9 mouse cellular contexts compared by ENCODE assay signal in genomic region chr11:19012001-19012400, GRCm38 (mm10). TPM values are rescaled to one million over a fixed set of nuclear protein-coding genes. Genes with fewer than 3 reads are reported as not detected.
A peak's percentile ranks its signal among the peaks of the same experiment; 100 is the strongest.
DNase-seq lines count a peak whose midpoint lies in the region; ATAC-seq lines count a peak whose summit lies in the region.
"Had no signal": no experiment of that assay in that cellular context is flagged by ENCODE, and none has a peak within 500 bp of the region (broad histone marks: within the 10 kb centered on the region; RNA-seq: fewer than 3 reads in every experiment).

No protein-coding gene starts in this region.

- 21% methylated on average over 2 of the region's 2 CpGs for WGBS in kidney, embryonic 16.5 days
- 22% methylated on average over 2 of the region's 2 CpGs for WGBS in hindbrain, embryonic 13.5 days
- 12% methylated on average over 2 of the region's 2 CpGs for WGBS in neural tube, embryonic 14.5 days

- H3K27ac ChIP-seq in kidney, embryonic 16.5 days (ENCODE audit: low read length) = peak overlapping the region; percentile 95
- H3K27ac ChIP-seq in hindbrain, embryonic 13.5 days = peak overlapping the region; percentile 100
- peak overlapping the region; percentile 100 for H3K27ac ChIP-seq in neural tube, embryonic 14.5 days (ENCODE audit: low read depth, low read length)
- H3K27ac ChIP-seq: limb, embryonic 13.5 days had no signal

- H3K9ac ChIP-seq in kidney, embryonic 16.5 days (replicated peaks; ENCODE audit: low read length) = peak overlapping the region; percentile 24; the same call in 1 of the 2 replicates
- H3K9ac ChIP-seq in hindbrain, embryonic 13.5 days = peak overlapping the region; percentile 100
- peak overlapping the region; percentile 99 for H3K9ac ChIP-seq in neural tube, embryonic 14.5 days (replicated peaks; ENCODE audit: low read depth, low read length)
- H3K9ac ChIP-seq: limb, embryonic 13.5 days had no signal

- peak overlapping the region; percentile 74 for H3K4me3 ChIP-seq in kidney, embryonic 16.5 days (ENCODE audit: low read length)
- H3K4me3 ChIP-seq in hindbrain, embryonic 13.5 days = peak overlapping the region; percentile 85
- peak overlapping the region; percentile 75 for H3K4me3 ChIP-seq in neural tube, embryonic 14.5 days (ENCODE audit: low read depth, low read length)
- H3K4me3 ChIP-seq: limb, embryonic 13.5 days had no signal

- H3K4me1 ChIP-seq in kidney, embryonic 16.5 days (ENCODE audit: insufficient read depth, low read length) = peaks cover 43% of the 10 kb centered on the region
- H3K4me1 ChIP-seq in hindbrain, embryonic 13.5 days (replicated peaks) = peaks cover 71% of the 10 kb centered on the region
- peaks cover 43% of the 10 kb centered on the region for H3K4me1 ChIP-seq in neural tube, embryonic 14.5 days (ENCODE audit: control insufficient read depth, insufficient read depth, low read length)

- H3K36me3 ChIP-seq in kidney, embryonic 16.5 days (ENCODE audit: insufficient read depth, low read length) = peaks cover 3% of the 10 kb centered on the region; the same call in 1 of the 2 replicates
- H3K36me3 ChIP-seq in hindbrain, embryonic 13.5 days = peaks cover 25% of the 10 kb centered on the region
- peaks cover 12% of the 10 kb centered on the region; the same call in 1 of the 2 replicates for H3K36me3 ChIP-seq in neural tube, embryonic 14.5 days (ENCODE audit: control insufficient read depth, insufficient read depth, low read length)
- H3K36me3 ChIP-seq: limb, embryonic 13.5 days had no signal

- peak; percentile 56 for DNase-seq in adrenal gland, adult 2 months
- DNase-seq in adrenal gland, adult 18-20 months (ENCODE audit: low spot score in 2 of 2) = no peak
- no peak for DNase-seq in kidney, postnatal 25 days
- DNase-seq in spleen, adult 18-20 months = no peak
- DNase-seq in frontal cortex, adult 2 months (ENCODE audit: extremely low spot score in 1 of 2, low spot score in 1 of 2) = no peak

- H3K9me3 ChIP-seq in kidney, embryonic 16.5 days (ENCODE audit: low read length) = no peaks in the 10 kb centered on the region
- no peaks in the 10 kb centered on the region for H3K9me3 ChIP-seq in hindbrain, embryonic 13.5 days
- no peaks in the 10 kb centered on the region for H3K9me3 ChIP-seq in neural tube, embryonic 14.5 days (ENCODE audit: control insufficient read depth, low read length)
- H3K9me3 ChIP-seq: limb, embryonic 13.5 days had no signal

- ATAC-seq in kidney, embryonic 16.5 days (ENCODE audit: low FRiP score, low TSS enrichment) = peak; percentile 31; the same call in 1 of the 2 replicates
- ATAC-seq in hindbrain, embryonic 13.5 days (ENCODE audit: low FRiP score) = no peak
- no peak for ATAC-seq in neural tube, embryonic 14.5 days (ENCODE audit: low read depth)

- H3K27me3 ChIP-seq in kidney, embryonic 16.5 days (ENCODE audit: insufficient read depth, low read length) = peaks cover 25% of the 10 kb centered on the region
- H3K27me3 ChIP-seq in hindbrain, embryonic 13.5 days = no peaks in the 10 kb centered on the region
- H3K27me3 ChIP-seq in neural tube, embryonic 14.5 days (ENCODE audit: control insufficient read depth, insufficient read depth, low read length) = no peaks in the 10 kb centered on the region

- H3K4me2 ChIP-seq in kidney, embryonic 16.5 days (replicated peaks; ENCODE audit: low read depth, low read length) = peak overlapping the region; percentile 85
- peak overlapping the region; percentile 89 for H3K4me2 ChIP-seq in hindbrain, embryonic 13.5 days
- H3K4me2 ChIP-seq in neural tube, embryonic 14.5 days (ENCODE audit: low read depth, low read length) = peak overlapping the region; percentile 96
- H3K4me2 ChIP-seq: limb, embryonic 13.5 days had no signal

RNA-seq across cellular contexts. Expression of gene Meis1, which starts 6.8 kb away (rescaled TPM):
- total RNA-seq in adrenal gland, adult 2 months (2021) = 10 to 100 TPM; 45.9 to 50.7 TPM
- 22.6 and 27.5 TPM in 2 replicates for polyA plus RNA-seq in adrenal gland, adult 2 months (2012; rRNA removed)
- 10 to 100 TPM; 31.2 to 49.4 TPM for total RNA-seq in adrenal gland, adult 18-20 months (2021)
- 124 and 127 TPM in 2 replicates for polyA plus RNA-seq in kidney, embryonic 16.5 days (2015; fragmentation: Nextera tagmentation; extraction: Ambion mirVana)
- polyA plus RNA-seq in hindbrain, embryonic 13.5 days (2015; fragmentation: Nextera tagmentation; extraction: Ambion mirVana) = 211 and 212 TPM in 2 replicates
- polyA plus RNA-seq in neural tube, embryonic 14.5 days (2014; fragmentation: Nextera tagmentation; extraction: Ambion mirVana) = 170 and 186 TPM in 2 replicates
- 21.9 and 22.7 TPM in 2 replicates for polyA plus RNA-seq in frontal cortex, adult 2 months (2012; rRNA removed)

Comparison
In these comparisons a context has a peak if more than half of its experiments do, and no peak if none do; other contexts are left out.
1. H3K9ac ChIP-seq: peak in every context shown above with its lines; median percentile 100 in hindbrain, embryonic 13.5 days; 99 in neural tube, embryonic 14.5 days; 24 in kidney, embryonic 16.5 days.